Mouse (Mus musculus) myocyte (in vitro differentiated cells): ENCODE data around the gene Plekhh3. TPM values are rescaled to one million over a fixed set of nuclear protein-coding genes. Genes with fewer than 3 reads are reported as not detected.
A peak's percentile ranks its signal among the peaks of the same experiment; 100 is the strongest.
"Not testable (repeated sequence)": the region's sequence is repeated elsewhere in the genome, so short reads cannot be mapped to it uniquely, and the experiment has no call there.

Source experiments
- H3K27me3 ChIP-seq: one replicate; pipeline ENCODE4 v1.6.1; 2011; ENCODE audit not compliant: control insufficient read depth, insufficient read depth, insufficient read length
- H3K36me3 ChIP-seq: one replicate; pipeline ENCODE4 v1.6.1; 2011; ENCODE audit not compliant: control insufficient read depth, insufficient read depth
- H3K4me2 ChIP-seq: one replicate; pipeline ENCODE4 v1.6.1; 2011; ENCODE audit warnings: low read depth, control low read depth
- H3K4me3 ChIP-seq: one replicate; pipeline ENCODE4 v1.5.1; 2011; ENCODE audit warnings: mild to moderate bottlenecking, control low read depth, moderate library complexity
- H3K79me2 ChIP-seq: one replicate; pipeline ENCODE4 v1.6.1; 2011; ENCODE audit not compliant: control insufficient read depth, insufficient read depth
- H3ac ChIP-seq: one replicate; pipeline ENCODE4 v1.6.1; 2011; ENCODE audit not compliant: control insufficient read depth, insufficient read length
- CEBPB ChIP-seq: IDR thresholded peaks from 2 replicates; pipeline ENCODE4 v1.6.1; 2011; ENCODE audit warnings: mild to moderate bottlenecking, moderate library complexity; ENCODE audit not compliant: poor library complexity, insufficient read depth, severe bottlenecking
- E2F4 ChIP-seq: IDR thresholded peaks from one replicate; pipeline ENCODE4 v1.6.1; 2011; ENCODE audit warnings: mild to moderate bottlenecking, control low read depth, moderate library complexity; ENCODE audit not compliant: insufficient read depth
- MAX ChIP-seq: IDR thresholded peaks from one replicate; pipeline ENCODE4 v1.6.1; 2011; ENCODE audit warnings: low read depth, mild to moderate bottlenecking, control low read depth
- MYOD1 ChIP-seq, 3 experiments: IDR thresholded peaks; one replicate each; pipeline ENCODE4 v1.6.1; 2011; ENCODE audit warnings: control low read depth in 2 of 3, low read depth in 2 of 3, mild to moderate bottlenecking in 2 of 3, moderate library complexity in 1 of 3; ENCODE audit not compliant: insufficient read length in 2 of 3, control insufficient read depth in 1 of 3
- MYOG ChIP-seq, 3 experiments: IDR thresholded peaks; one replicate each; pipeline ENCODE4 v1.6.1; 2011; ENCODE audit warnings: control low read depth in 2 of 3, low read depth in 2 of 3, mild to moderate bottlenecking in 2 of 3; ENCODE audit not compliant: insufficient read length in 2 of 3, control insufficient read depth in 1 of 3, insufficient read depth in 1 of 3
- POLR2A ChIP-seq: IDR thresholded peaks from one replicate; pipeline ENCODE4 v1.6.1; 2011; ENCODE audit warnings: low read depth, mild to moderate bottlenecking, control low read depth, moderate library complexity; ENCODE audit not compliant: insufficient read length
- POLR2AphosphoS2 ChIP-seq: IDR thresholded peaks from one replicate; pipeline ENCODE4 v1.6.1; 2011; ENCODE audit warnings: low read depth, control low read depth; ENCODE audit not compliant: insufficient read length
- REST ChIP-seq: IDR thresholded peaks from one replicate; pipeline ENCODE4 v1.6.1; 2011; ENCODE audit warnings: mild to moderate bottlenecking, control low read depth, moderate library complexity; ENCODE audit not compliant: insufficient read depth, insufficient read length
- SRF ChIP-seq: IDR thresholded peaks from one replicate; pipeline ENCODE4 v1.6.1; 2011; ENCODE audit warnings: low read depth; ENCODE audit not compliant: control insufficient read depth, insufficient read length
- TCF12 ChIP-seq: IDR thresholded peaks from one replicate; pipeline ENCODE4 v1.6.1; 2011; ENCODE audit warnings: mild to moderate bottlenecking, control low read depth; ENCODE audit not compliant: poor library complexity, insufficient read depth, severe bottlenecking
- TCF3 ChIP-seq: IDR thresholded peaks from one replicate; pipeline ENCODE4 v1.6.1; 2011; ENCODE audit warnings: low read depth, control low read depth; ENCODE audit not compliant: insufficient read length
- USF1 ChIP-seq: IDR thresholded peaks from one replicate; pipeline ENCODE4 v1.6.1; 2011; ENCODE audit warnings: low read depth, mild to moderate bottlenecking, control low read depth, moderate library complexity
- polyA plus RNA-seq: library from polyadenylated mRNA; unstranded; fragments of >200 nt; fragmentation: generic; extraction: Trizol; gene quantifications from one replicate; pipeline ENCODE4 v1.2.1, GENCODE M21; 2012; ENCODE audit warnings: missing spikeins

Gene Plekhh3
- polyA plus RNA-seq, 1 experiment: 53.6 TPM

DNA sequence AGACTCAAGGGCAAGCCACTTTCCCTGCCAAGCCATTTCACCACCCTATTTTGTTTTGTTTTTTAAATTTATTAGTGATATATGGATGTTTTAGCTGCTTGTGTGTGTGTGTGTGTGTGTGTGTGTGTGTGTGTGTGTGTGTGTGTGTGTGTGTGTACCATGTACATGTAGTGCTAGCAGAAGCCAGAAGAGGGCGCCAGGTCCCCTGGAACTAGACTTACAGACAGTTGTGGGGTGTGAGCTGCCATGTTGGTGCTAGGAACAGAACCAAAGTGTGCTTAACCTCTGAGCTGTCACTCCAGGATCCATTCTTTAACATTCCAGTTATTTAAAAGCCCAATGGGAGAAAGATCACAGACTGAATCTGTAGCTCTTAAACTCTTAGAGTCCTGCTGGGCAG, 44.1 kb downstream of the Plekhh3 start:
- Histone ChIP-seq H3K27me3 (no peaks in the 10 kb centered on the region), H3K4me3 (no peak overlapping the region), H3K79me2 (no peaks in the 10 kb centered on the region), H3K4me2 (no peak overlapping the region), H3K36me3 (peaks cover 11% of the 10 kb centered on the region), H3ac (no peak overlapping the region)
- TF ChIP-seq TCF12: no peak

DNA sequence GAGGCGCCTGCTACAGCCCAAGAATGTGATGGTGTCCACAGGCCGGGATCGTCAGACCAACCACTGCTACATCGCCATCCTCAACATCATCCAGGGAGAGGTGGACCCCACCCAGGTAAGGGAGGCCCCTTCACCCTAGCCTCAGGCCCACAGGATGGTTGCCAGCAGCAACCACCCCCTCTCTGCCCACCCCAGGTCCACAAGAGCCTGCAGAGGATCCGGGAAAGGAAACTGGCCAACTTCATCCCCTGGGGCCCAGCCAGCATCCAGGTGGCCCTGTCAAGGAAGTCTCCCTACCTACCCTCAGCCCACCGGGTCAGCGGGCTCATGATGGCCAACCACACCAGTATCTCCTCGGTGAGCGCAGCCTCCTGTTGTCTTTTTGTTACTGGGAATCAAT, 46.1 kb downstream of the Plekhh3 start:
- not testable (repeated sequence) for H3K4me3 ChIP-seq, H3K27me3 ChIP-seq, H3K4me2 ChIP-seq, H3ac ChIP-seq
- peaks cover 11% of the 10 kb centered on the region for H3K79me2 ChIP-seq
- H3K36me3 ChIP-seq: peaks cover 11% of the 10 kb centered on the region

DNA sequence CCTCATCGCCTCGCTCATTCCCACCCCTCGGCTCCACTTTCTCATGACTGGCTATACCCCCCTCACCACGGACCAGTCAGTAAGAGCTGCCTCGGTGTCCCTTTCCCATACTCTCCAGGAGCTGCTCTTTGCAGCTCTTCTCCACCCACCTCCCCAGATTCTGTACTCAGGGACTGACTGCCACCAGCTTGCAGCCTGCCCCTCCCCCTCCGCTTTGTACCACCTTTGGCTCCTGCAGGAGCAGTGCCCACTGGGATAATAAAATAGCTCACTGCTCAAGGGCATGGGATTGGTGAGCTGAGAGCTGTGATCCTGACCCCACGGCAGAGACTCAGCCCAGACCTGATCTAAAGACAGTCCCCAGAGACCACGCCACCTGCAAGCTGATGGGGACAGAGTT, 46.7 kb downstream of the Plekhh3 start:
- Histone ChIP-seq H3K36me3 (peaks cover 11% of the 10 kb centered on the region), H3K79me2 (peaks cover 11% of the 10 kb centered on the region)
- H3K4me3 ChIP-seq, H3ac ChIP-seq, H3K27me3 ChIP-seq, H3K4me2 ChIP-seq: not testable (repeated sequence)

DNA sequence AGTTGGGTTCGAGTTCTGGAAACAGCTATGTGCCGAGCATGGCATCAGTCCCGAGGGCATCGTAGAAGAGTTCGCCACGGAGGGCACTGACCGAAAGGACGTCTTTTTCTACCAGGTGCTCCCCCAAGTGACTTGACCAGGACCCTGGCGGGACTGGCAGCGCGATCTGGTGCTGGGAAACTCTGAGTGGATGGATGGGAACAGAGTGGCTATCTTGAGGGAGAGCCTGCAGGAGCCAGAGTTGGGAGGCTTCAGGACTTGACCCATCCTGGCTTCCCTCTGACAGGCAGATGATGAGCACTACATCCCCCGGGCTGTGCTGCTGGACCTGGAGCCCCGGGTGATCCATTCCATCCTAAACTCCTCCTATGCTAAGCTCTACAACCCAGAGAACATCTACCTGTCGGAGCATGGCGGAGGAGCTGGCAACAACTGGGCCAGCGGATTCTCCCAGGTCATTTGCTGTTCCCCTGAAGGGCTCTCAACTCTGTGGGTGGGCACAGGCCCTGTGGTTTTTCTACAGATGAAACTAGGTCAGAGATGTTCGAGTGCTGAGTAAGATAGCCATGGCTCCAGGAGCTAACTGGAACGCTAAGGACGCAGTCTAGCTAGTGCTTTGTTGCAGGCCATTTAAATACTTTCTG, 50.5 kb downstream of the Plekhh3 start:
- H3K27me3 ChIP-seq: no peaks in the 10 kb centered on the region
- H3K79me2 ChIP-seq: peaks cover 49% of the 10 kb centered on the region
- peak overlapping the region; percentile 79 for H3K4me2 ChIP-seq
- H3K36me3 ChIP-seq: peaks cover 18% of the 10 kb centered on the region
- peak overlapping the region; percentile 23 for H3ac ChIP-seq
- no peak for TF ChIP-seq MYOD1 (IDR thresholded peaks at IDR 0.05; ENCODE audit: control insufficient read depth in 1 of 3, insufficient read length in 2 of 3, low read depth in 2 of 3)
- TF ChIP-seq POLR2A: no peak
- no peak for TF ChIP-seq TCF3
- H3K4me3 ChIP-seq: peak overlapping the region; percentile 72

DNA sequence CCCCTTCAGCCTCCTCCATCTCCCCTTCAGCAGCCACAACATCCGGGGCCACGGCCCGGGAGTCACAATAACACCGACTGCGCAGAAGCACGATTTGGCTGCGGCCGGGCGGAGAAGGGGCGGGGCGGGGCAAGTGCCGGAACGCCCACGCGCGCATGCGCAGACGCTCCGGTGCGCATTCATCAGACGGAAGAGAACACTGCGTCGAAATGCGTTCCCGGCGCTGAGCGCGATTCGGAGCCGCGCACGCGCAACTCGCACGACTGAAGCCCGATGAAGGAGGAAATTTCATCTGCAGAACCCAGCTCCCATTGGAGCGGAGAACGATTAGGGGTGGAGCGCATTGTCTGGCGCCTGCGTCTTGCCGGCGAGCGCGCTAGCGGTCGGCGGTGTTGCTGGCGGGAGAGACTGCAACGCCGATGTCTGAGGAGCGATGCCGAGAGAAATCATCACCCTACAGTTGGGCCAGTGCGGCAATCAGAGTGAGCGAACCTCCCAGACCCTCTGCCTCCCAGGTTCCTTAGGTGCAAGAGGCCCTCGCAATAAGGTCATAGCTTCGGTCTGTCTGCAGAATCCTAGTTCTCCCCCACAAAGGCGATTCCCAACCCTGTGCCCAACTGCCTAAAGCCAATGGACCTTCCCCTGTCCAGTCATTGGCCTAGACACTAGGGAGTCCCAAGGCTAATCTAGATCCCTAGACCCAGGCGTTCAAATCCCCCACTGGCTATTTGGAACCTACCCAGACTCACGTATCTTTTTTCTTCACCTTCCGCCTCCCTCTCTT, 51.2 kb downstream of the Plekhh3 start, which contains the start of the genes Retreg3 and Tubg1:
TSS of gene Retreg3 (minus strand) at position 133 of the 784 bp plus-strand sequence.
TSS of gene Tubg1 (plus strand) at position 178 of the 784 bp plus-strand sequence.
- TF ChIP-seq MYOG (IDR thresholded peaks at IDR 0.05; ENCODE audit: control insufficient read depth in 1 of 3, insufficient read depth in 1 of 3, insufficient read length in 2 of 3, low read depth in 2 of 3): peak in 1 of 3 experiments; percentile 19
- no peak for TF ChIP-seq CEBPB
- TF ChIP-seq SRF: peak; percentile 65
- TF ChIP-seq MAX: no peak
- no peak for TF ChIP-seq TCF12
- TF ChIP-seq POLR2AphosphoS2: peak; percentile 94
- no peak for TF ChIP-seq E2F4
- no peak for TF ChIP-seq REST
- no peak for TF ChIP-seq USF1
- TF ChIP-seq TCF3: no peak
- TF ChIP-seq POLR2A: peak; percentile 83
- no peak for TF ChIP-seq MYOD1 (IDR thresholded peaks at IDR 0.05; ENCODE audit: control insufficient read depth in 1 of 3, insufficient read length in 2 of 3, low read depth in 2 of 3)
- Histone ChIP-seq H3K27me3 (no peaks in the 10 kb centered on the region), H3K4me3 (peak within 1 kb of the TSS; percentile 72), H3ac (peak within 1 kb of the TSS; percentile 23), H3K79me2 (peaks cover 57% of the 10 kb centered on the region), H3K36me3 (peaks cover 18% of the 10 kb centered on the region), H3K4me2 (peak within 1 kb of the TSS; percentile 93)

DNA sequence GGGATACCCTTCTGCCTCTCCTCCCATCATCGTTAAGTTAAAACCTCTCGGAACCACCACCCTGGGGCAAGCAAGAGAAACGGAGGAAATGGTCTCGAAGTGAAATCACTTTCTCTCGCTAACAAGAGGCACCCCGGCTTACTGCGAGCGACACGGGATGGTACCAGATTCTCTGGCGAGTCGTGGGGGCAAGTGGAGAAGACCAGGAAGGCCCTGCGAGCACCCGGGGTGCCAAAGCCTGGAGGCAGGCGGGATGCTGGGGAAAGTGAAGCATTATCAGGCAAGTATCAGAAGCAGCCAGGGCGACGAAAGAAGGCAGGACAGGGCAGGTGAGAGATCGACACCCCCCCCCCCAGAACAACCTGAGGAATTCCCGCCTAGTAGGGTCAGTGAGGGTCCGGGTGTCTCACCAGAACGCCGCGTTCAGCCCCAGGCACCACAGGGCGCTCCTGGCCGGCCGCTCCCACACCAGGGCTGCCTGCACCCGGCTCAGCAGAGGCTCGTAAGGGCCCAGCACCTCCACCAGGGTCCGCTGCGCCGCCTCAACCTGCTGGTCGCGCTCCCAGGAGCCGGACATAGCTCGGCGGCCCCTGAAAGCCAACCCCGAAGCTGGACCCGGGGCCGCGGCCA, 51.9 kb downstream of the Plekhh3 start:
- Histone ChIP-seq H3K4me3 (peak overlapping the region; percentile 72), H3K36me3 (peaks cover 18% of the 10 kb centered on the region), H3K4me2 (peak overlapping the region; percentile 93), H3K79me2 (peaks cover 64% of the 10 kb centered on the region), H3ac (peak overlapping the region; percentile 23), H3K27me3 (no peaks in the 10 kb centered on the region)
- TF ChIP-seq SRF: no peak
- TF ChIP-seq MAX: no peak
- TF ChIP-seq POLR2A: no peak
- no peak for TF ChIP-seq E2F4
- no peak for TF ChIP-seq MYOG (IDR thresholded peaks at IDR 0.05; ENCODE audit: control insufficient read depth in 1 of 3, insufficient read depth in 1 of 3, insufficient read length in 2 of 3, low read depth in 2 of 3)
- TF ChIP-seq MYOD1 (IDR thresholded peaks at IDR 0.05; ENCODE audit: control insufficient read depth in 1 of 3, insufficient read length in 2 of 3, low read depth in 2 of 3): no peak
- TF ChIP-seq CEBPB: no peak
- no peak for TF ChIP-seq POLR2AphosphoS2
- no peak for TF ChIP-seq TCF3
- TF ChIP-seq REST: no peak
- TF ChIP-seq USF1: no peak
- TF ChIP-seq TCF12: no peak
